Mouse (Mus musculus): ENCODE measurements at regions not wholly inside any gene's neighbourhood (a gene's known extent, or its start where the extent isn't known, plus 50 kb on each side); places are given as distances from the start of the nearest gene placed in this dataset.

- TF ChIP-seq CTCF (IDR thresholded peaks at IDR 0.05; ENCODE audit: borderline replicate concordance, extremely low read depth, insufficient read depth, insufficient read length) (no peak), POLR2A (IDR thresholded peaks at IDR 0.05; ENCODE audit: borderline replicate concordance, extremely low read depth, insufficient read depth, insufficient read length, poor library complexity, severe bottlenecking) (no peak)
Measured at GRCm38 (mm10) chr6:127293829-127294228, 141.8 kb upstream of the Ccnd2 start.
